Mouse (Mus musculus) CD4-positive helper T cell, adult 2 months (primary cell): ENCODE data around the gene Med27.

Source experiments
- DNase-seq: peaks from one replicate; pipeline ENCODE4 v3.0.0-alpha.2; 2012; ENCODE audit warnings: low read depth, missing footprints, low spot score

The Med27 gene

DNA sequence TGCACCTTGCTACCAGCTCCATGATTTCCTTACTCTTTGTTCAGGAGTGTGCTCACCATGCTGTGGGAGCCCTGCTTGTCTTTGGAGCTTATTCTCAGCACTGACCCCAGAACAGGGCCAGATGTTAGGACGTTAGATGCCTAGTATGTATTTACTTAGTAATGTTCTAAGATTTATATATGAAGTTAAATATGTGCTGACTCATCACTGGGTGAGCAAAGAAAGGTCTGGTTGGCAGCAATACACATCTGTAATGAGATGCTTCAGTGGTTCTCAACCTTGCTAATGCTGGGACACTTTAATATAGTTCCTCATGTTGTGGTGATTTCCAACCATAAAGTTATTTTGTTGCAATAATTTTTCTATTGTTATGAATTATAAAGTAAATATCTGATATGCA, 45.4 kb downstream of the Med27 start:
- DNase-seq, result no peak

GRCm38 (mm10) chr2:29400234-29400633, 53.6 kb downstream of the Med27 start:
- DNase-seq, result no peak

- DNase-seq, result no peak
Measured at GRCm38 (mm10) chr2:29400812-29401211, 54.2 kb downstream of the Med27 start.

DNA sequence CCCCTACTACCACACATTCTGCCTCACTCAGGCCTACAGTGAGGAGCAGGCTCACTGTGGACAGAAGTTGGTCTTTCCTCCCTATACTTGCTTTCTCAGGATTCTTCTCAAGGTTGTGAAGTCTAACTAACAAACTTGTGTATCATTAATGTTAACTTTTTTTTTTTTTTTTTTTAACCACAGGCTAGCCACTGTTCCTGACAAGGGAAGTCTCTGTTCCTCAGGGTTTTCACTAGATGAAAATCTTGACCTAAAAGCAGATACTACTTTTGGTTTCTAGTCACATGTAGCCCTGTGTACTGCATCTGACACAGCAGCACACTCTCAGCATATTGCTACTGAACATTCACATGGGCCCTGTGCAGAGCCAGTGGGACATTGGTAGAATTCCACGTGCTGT, 55.2 kb downstream of the Med27 start:
- DNase-seq, result no peak

GRCm38 (mm10) chr2:29402550-29403076, 56.0 kb downstream of the Med27 start:
- DNase-seq, result no peak

DNA sequence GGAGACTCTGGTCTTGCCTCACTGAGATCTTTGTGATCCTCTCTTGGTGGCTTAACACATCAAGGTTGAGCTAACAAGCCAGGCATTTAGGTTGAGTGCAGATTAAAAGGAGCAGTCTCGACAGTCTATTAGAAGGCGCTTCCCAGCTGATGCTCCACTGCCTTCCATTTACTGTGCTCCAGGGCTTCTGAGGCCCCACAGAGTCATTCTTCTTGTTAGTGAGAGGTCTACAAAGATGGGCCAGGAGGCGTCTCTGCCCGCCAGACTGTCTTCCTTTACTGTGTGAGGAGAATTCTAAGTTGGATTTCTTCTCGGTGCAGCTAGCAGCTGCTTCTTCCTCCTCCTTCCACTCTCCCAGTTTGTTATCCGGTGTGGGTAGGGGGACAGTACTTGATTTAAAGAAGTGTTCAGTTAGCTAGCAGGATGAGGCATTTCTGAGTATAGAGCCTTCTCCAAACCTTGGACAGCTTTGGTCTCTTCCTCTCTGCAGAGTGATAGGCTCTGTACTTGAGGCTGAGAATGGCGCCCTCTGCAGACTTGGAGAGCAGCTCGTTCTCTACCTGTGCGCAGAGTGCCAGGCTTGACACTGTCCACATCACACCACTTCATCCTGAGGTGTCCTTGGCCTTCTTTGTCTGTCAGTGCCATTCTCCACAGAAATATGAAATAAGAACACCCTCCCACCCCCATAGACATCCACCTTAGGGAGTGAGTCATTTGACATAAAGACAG, 57.3 kb downstream of the Med27 start:
- DNase-seq, result no peak

DNA sequence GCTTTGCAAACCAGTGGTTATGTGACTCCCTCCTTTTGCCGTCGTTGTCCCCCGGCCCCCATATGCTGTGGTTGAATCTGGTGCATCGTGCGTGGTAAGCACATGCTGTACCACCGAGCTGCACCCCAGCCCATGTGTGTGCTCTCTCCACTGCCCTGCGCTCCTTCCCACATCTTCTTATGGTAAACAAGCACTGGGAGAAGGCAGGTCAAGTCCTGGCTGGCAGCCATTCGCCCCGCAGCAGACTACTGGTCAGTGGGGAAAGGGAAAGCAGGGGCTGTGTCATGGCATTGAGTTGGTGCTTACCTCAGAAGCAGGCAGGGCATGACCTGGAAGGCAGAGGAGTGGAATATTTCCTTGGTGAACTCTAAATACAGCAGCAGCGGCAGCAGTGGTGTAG, 58.3 kb downstream of the Med27 start:
- no peak for DNase-seq

DNA sequence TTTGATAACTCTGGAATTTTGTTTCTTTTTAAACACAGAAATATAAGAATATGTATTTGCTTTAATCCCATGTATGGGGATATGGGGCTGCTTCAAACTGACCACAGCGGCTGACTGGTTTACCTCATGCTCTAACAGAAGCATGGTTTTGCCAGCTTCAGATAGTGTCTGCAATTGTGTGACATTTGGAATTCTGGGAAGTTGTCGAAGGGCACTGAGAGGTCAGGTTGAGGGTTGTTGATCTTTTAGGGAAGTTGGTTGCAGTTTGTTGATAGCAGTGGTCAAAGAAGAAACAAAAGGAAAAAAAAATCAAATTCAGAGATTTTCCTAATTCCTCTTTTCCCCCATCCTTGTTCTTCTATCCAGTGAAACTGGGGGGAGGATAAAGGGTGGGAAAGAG, 59.2 kb downstream of the Med27 start:
- no peak for DNase-seq

DNA sequence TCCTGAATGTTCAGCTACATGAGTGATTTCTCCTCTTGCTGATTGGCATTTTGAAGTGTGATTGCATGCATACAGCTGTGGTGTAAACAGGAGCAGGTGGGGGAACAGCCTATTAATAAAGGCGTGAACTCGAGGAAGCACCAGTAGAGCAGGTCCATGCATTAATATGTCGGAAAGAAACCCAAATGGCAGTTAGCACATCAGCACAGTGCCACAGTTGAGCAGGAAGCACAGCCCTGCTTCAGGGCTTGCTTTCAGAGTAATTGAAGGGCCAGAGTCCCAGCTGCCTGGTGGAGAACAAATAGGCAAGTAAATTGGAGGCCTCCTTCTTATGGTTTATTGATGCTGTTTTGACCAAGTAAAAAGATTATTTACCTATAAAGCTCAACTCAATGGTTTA, 60.7 kb downstream of the Med27 start:
- DNase-seq, result no peak

DNA sequence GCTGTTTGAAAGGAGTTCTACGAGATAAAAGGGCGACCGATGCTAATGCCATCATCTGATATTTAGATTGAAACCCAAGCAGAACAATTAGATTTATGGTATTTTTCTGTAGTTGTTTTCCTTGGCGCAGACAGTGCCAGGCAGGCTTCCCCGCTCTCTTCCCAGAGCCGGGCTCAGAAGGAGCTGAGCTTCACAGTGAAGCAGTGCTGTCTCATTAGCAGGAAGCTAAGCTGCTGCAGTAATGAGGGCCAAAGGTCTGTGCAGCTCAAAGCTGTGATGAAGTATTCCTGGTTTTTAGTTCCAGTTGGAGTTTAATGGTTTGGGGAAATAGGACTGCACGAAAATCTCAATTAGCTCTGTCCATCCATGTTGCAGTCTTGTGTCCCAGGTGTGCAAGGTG, 61.1 kb downstream of the Med27 start:
- no peak for DNase-seq

- DNase-seq, result no peak
Measured at GRCm38 (mm10) chr2:29410884-29411283, 64.3 kb downstream of the Med27 start.

- no peak for DNase-seq
Measured at GRCm38 (mm10) chr2:29412458-29412857, 65.8 kb downstream of the Med27 start.

- DNase-seq, result no peak
Measured at GRCm38 (mm10) chr2:29413259-29413993, 66.8 kb downstream of the Med27 start.

DNA sequence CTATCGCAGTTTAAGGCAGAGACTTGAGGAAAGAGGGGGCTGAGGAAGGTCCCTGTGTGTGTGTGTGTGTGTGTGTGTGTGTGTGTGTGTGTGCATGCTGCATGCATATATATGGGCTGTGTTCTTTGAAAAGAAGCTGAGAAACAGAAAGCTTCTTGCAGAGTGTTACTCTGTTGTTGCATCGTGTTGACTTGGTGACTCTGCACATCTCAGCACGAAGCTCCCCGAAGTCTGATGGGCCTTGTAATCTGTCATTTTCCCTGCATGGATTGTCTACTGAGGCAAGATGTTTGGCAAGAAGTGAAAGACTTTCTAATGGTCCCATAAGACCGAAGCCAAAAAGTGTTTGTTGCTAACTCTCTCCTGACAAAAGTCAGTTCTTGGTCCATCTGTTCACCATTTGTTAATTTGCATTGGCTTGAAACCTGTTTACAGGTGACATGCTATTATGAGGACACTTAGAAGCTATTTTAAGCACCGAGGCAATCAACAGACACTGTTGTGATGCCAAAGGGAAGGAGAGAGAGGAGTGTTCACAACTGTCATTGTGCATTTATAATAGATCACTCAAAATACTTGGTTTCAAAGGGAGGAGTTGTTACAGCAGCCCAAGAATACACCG, 68.3 kb downstream of the Med27 start:
- DNase-seq, result no peak

GRCm38 (mm10) chr2:29418498-29418897, 71.9 kb downstream of the Med27 start:
- no peak for DNase-seq

DNA sequence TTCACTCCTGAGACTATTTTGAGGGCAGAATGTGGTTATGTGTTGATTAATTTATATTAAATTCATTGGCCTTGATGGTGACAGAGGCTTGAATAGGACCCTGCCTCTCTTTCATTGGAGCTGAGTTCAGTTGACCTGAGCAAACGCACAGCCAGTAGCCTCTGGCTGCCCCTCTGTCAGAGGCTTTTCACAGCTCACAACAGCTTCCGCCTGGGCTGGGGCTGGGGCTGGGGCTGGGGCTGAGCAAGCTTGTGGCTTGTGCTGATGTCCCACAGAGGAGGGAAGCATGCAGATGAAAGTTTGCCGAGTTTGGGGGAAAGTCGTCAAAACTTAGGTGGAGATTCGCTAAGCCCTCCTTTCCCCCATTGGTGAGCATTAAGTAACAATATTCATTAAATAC, 72.8 kb downstream of the Med27 start:
- no peak for DNase-seq

DNA sequence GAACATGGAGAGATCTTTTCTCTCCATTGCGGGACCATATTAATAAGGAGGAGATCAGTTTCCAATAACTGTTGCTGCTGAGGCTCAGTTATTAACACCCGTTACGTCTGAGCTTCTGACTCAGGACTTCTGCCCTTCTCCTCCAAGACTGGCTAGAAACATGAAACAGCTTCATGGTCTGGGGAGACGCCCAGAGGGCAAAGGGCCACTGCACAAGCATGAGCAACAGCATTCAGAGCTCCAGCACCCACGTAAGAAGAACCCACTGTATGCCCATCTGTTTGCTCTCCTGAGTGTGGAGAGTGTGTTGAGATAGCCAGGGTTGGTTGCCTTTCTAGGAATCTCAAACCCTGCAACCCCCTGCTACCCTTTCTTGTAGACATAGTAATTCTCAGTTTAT, 73.3 kb downstream of the Med27 start:
- DNase-seq, result no peak

GRCm38 (mm10) chr2:29422126-29422840, 75.7 kb downstream of the Med27 start:
- DNase-seq, result no peak

DNA sequence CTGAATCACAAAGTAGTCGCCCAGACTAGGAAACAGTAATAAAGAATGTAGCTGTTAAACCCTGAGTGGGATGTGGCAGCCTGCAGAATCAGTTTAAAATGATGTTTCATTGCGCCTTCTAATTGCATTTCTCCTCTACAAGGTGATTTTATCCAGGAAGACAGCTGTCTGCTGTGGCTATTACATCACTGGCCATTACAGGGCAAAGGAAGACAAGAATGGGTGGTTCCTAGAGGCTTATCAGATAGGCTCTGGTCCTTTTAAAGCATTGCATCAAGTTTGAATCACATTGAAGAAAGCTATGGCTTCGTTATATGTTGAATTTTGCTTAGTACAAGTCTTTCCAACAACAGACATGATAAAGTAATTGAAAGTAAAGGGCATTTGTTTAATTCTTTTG, 76.4 kb downstream of the Med27 start:
- no peak for DNase-seq

- DNase-seq, result no peak
Measured at GRCm38 (mm10) chr2:29425386-29425785, 78.8 kb downstream of the Med27 start.

DNA sequence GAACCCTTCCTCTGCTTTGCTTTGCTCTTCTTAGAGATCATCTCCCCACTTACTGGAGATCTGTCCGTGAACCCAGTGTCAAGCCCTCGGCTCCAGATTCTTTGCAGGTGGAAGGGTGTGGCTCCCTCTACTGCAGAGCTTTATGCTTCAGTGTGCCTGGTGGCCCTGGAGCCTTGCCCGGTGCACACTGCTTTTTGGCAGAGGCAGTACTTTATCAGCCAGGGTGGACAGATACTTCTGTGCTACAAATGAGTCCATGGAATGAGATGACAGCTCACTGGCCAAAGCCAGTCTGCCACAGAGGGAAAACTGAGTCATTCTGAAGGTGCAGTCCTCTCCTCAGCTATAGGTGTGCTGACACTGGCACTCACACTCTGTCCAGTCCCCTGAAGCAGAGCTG, 80.1 kb downstream of the Med27 start:
- no peak for DNase-seq

DNA sequence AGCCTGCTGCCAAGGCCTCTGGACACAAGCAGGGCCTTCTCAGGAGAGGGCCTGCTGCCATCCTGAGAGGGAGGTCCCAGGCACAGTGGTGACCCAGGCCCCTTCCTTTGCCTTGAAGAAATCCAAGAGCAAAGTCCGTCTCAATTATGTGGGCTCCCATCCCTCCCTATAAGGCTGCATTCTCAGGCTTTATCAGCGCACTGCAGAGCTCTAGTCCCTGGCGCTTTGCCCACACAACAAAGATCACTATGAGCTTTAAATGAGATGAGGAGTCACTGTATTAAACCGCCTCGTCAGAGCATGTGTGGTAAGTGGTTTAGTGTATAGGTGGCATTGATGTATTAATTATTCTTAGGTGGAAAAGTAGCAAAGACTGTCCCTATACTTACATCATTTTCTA, 85.9 kb downstream of the Med27 start:
- no peak for DNase-seq
